Mouse (Mus musculus) naive thymus-derived CD4-positive, alpha-beta T cell, adult 5 months (primary cell): ENCODE measurements around the gene Prr15. TPM values are rescaled to one million over a fixed set of nuclear protein-coding genes. Genes with fewer than 3 reads are reported as not detected.

Experiments used
- polyA plus RNA-seq: library from polyadenylated mRNA; unstranded; fragments of 100-300 nt; shearing (Covaris generic); gene quantifications from one replicate; pipeline ENCODE4 v1.2.1, GENCODE M21; 2017

Gene Prr15
- not detected for polyA plus RNA-seq

DNA sequence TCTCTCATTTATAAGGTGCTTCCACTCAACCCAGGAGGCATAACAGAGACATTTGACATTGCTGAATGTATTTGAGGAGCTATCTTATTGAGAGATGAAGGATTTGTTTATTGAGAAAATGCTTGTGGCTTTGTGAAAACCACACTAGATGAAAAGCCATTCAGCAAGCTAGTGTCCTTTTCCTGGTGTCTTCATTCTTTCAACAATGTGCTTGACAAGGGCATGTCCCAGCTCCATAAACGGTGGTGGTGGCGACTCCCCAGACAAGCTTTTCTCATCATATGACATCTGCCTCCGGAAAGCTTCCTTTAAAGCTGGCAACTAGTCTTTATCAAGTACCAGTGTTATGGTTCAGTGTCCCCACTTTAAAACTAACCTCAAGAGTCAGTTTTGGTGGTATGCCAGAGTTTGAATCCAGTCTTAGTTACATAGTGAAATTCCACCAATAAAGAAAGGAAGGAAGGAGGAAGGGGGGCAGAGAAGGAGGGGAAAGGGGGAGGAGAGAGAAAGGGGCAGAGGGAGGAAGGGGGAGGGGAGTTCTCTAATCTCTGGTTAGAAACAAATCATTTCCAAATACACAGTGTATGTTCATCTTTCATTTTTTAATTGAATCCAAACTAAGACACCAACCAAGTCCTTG lies at the start of gene Prr15:
Gene Prr15 (plus strand): TSS at position 590 of the 640 bp plus-strand sequence.

Other genes starting within 250 kb of the Prr15 start
- gene Wipf3, start 103.8 kb downstream of the Prr15 start, polyA plus RNA-seq, result 0.17 TPM
- not detected for gene Scrn1, start 240.7 kb downstream of the Prr15 start, polyA plus RNA-seq